Comparison of ENCODE assay signal across 8 mouse cellular contexts in the genomic region with DNA sequence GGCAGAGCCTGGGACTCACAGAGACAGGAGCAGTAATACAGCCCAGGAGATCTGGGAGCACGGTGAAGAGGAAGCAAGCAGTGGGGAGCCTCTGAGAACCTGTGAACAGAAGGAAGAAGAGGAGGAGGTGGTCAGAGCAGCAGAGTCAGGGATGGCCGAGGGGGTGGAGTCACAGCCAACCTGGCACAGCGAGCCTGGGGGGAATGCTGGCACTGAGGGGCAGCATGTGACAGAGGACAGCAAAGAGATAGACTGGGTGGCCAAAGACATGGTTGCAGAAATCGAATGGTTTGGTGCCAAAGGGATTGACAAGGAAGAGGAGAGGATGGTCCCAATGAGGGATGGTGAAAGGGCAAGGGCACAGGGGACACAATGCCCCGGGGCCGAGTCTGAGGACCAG. TPM values are rescaled to one million over a fixed set of nuclear protein-coding genes. Genes with fewer than 3 reads are reported as not detected.
DNase-seq lines count a peak whose midpoint lies in the region; ATAC-seq and TF ChIP-seq lines count a peak whose summit lies in the region.

Cln3 (minus strand) TSS at position 101 of the 400 bp plus-strand sequence.

- H3K36me3 ChIP-seq in heart, embryonic 16.5 days (ENCODE audit: control insufficient read depth, insufficient read depth) = no peaks in the 10 kb centered on the region
- H3K36me3 ChIP-seq in neural tube, embryonic 14.5 days (ENCODE audit: control insufficient read depth, insufficient read depth, low read length) = no peaks in the 10 kb centered on the region

- no peak for TF ChIP-seq POLR2A in bone marrow macrophage, adult 2 months (IDR thresholded peaks at IDR 0.05; ENCODE audit: borderline replicate concordance, low read depth, low read length)

- intact Hi-C loops in left cerebral cortex, postnatal 36 days (cut with DNase I) = loop anchor here (2.0 kb wide), 1 partner anchor 51 kb away; no protein-coding TSS in a partner anchor

- H3K4me3 ChIP-seq in bone marrow macrophage, adult 2 months (ENCODE audit: insufficient read depth, low read length) = peak within 1 kb of the TSS; percentile 81
- no peak within 1 kb of the TSS for H3K4me3 ChIP-seq in heart, embryonic 16.5 days (ENCODE audit: low read length)
- H3K4me3 ChIP-seq in neural tube, embryonic 14.5 days (ENCODE audit: low read depth, low read length) = no peak within 1 kb of the TSS

- no peak for DNase-seq in left cerebral cortex, adult 18-20 months (ENCODE audit: low spot score in 2 of 2)
- no peak for DNase-seq in left cerebral cortex, adult 11 months (ENCODE audit: low spot score)
- no peak for DNase-seq in left cerebral cortex, postnatal 36 days (ENCODE audit: low spot score in 2 of 2)
- no peak for DNase-seq in spleen, adult 12 weeks (ENCODE audit: low spot score)
- DNase-seq in embryo, embryonic 11 days = no peak

- H3K27ac ChIP-seq in bone marrow macrophage, adult 2 months (ENCODE audit: insufficient read depth, low read depth, low read length) = peak within 1 kb of the TSS; percentile 96
- no peak within 1 kb of the TSS for H3K27ac ChIP-seq in heart, embryonic 16.5 days (ENCODE audit: low read length)
- H3K27ac ChIP-seq in neural tube, embryonic 14.5 days (ENCODE audit: low read depth, low read length) = no peak within 1 kb of the TSS

- peaks cover 3% of the 10 kb centered on the region; the same call in 1 of the 2 replicates for H3K27me3 ChIP-seq in heart, embryonic 16.5 days (ENCODE audit: control insufficient read depth, insufficient read depth, low read length)
- no peaks in the 10 kb centered on the region for H3K27me3 ChIP-seq in neural tube, embryonic 14.5 days (ENCODE audit: control insufficient read depth, insufficient read depth, low read length)

- WGBS in heart, embryonic 16.5 days = 67% methylated on average over 6 of the region's 6 CpGs
- 78% methylated on average over 6 of the region's 6 CpGs for WGBS in neural tube, embryonic 14.5 days

- ATAC-seq in heart, embryonic 16.5 days (replicated peaks; ENCODE audit: extremely low read depth, insufficient read depth, low FRiP score) = no peak
- no peak for ATAC-seq in neural tube, embryonic 14.5 days (ENCODE audit: low read depth)

- no peak within 1 kb of the TSS for H3K9ac ChIP-seq in heart, embryonic 16.5 days (ENCODE audit: low read length)
- H3K9ac ChIP-seq in neural tube, embryonic 14.5 days (replicated peaks; ENCODE audit: low read depth, low read length) = no peak within 1 kb of the TSS

- H3K4me1 ChIP-seq in bone marrow macrophage, adult 2 months (ENCODE audit: control insufficient read depth, insufficient read depth, low read length) = peaks cover 31% of the 10 kb centered on the region
- H3K4me1 ChIP-seq in heart, embryonic 16.5 days (ENCODE audit: control insufficient read depth, insufficient read depth, low read length) = 0 out of 2 replicates have a peak, but pooled peaks cover 3% of the 10 kb centered on the region
- peaks cover 3% of the 10 kb centered on the region; the same call in 1 of the 2 replicates for H3K4me1 ChIP-seq in neural tube, embryonic 14.5 days (ENCODE audit: control insufficient read depth, insufficient read depth, low read length)

- no peak for TF ChIP-seq CTCF in bone marrow macrophage, adult 2 months (IDR thresholded peaks at IDR 0.05; ENCODE audit: low read depth, low read length)

- H3K4me2 ChIP-seq in heart, embryonic 16.5 days (ENCODE audit: low read depth, low read length) = no peak within 1 kb of the TSS
- H3K4me2 ChIP-seq in neural tube, embryonic 14.5 days (ENCODE audit: low read depth, low read length) = no peak within 1 kb of the TSS

- no peaks in the 10 kb centered on the region for H3K9me3 ChIP-seq in heart, embryonic 16.5 days (replicated peaks; ENCODE audit: control insufficient read depth, low read length)
- H3K9me3 ChIP-seq in neural tube, embryonic 14.5 days (ENCODE audit: control insufficient read depth, low read length) = no peaks in the 10 kb centered on the region

RNA-seq across cellular contexts. Expression of gene Cln3, which starts in this region (rescaled TPM):
- 10 to 100 TPM; 26.2 to 26.7 TPM for total RNA-seq in left cerebral cortex, adult 18-20 months (2021)
- polyA plus RNA-seq in bone marrow macrophage, adult 2 months (2012; ENCODE audit: insufficient read depth, insufficient read length, missing spikeins) = 219 and 238 TPM in 2 replicates
- polyA plus RNA-seq in heart, embryonic 16.5 days (2015; fragmentation: Nextera tagmentation; extraction: Ambion mirVana) = 20.2 TPM in 2 replicates
- 10 to 100 TPM; 27.4 to 35.8 TPM for total RNA-seq in left cerebral cortex, postnatal 36 days (2021)
- polyA plus RNA-seq in neural tube, embryonic 14.5 days (2014; fragmentation: Nextera tagmentation; extraction: Ambion mirVana) = 24.9 and 26.6 TPM in 2 replicates
